Mouse (Mus musculus) CH12.LX (cell line): ENCODE results near the gene Taar6.

Source experiments
- CTCF ChIP-seq, 2 experiments: IDR thresholded peaks in 1 of 2; conservative IDR thresholded peaks in 1 of 2; 2 replicates each; pipeline ENCODE4 v1.5.1; 2011 to 2012; ENCODE audit warnings: low read depth in 2 of 2, low read length in 2 of 2, improper control_type of control experiment in 1 of 2, inconsistent platforms in 1 of 2, mild to moderate bottlenecking in 1 of 2, moderate library complexity in 1 of 2
- E2F4 ChIP-seq: IDR thresholded peaks from 2 replicates; pipeline ENCODE4 v1.6.1; 2011; ENCODE audit warnings: low read depth, low read length, improper control_type of control experiment; ENCODE audit not compliant: insufficient replicate concordance
- ELF1 ChIP-seq: IDR thresholded peaks from 2 replicates; pipeline ENCODE4 v1.6.1; 2014; ENCODE audit warnings: low read depth, mild to moderate bottlenecking, inconsistent platforms, low read length, improper control_type of control experiment
- EP300 ChIP-seq: IDR thresholded peaks from 2 replicates; pipeline ENCODE4 v1.6.1; 2011; ENCODE audit warnings: low read length, improper control_type of control experiment
- IRF4 ChIP-seq: IDR thresholded peaks from 2 replicates; pipeline ENCODE4 v1.6.1; 2014; ENCODE audit warnings: low read depth, mild to moderate bottlenecking, inconsistent platforms, low read length, improper control_type of control experiment
- MAFK ChIP-seq: IDR thresholded peaks from 2 replicates; pipeline ENCODE4 v1.6.1; 2011; ENCODE audit warnings: low read length, improper control_type of control experiment; ENCODE audit not compliant: insufficient replicate concordance
- MAZ ChIP-seq: IDR thresholded peaks from 2 replicates; pipeline ENCODE4 v1.6.1; 2012; ENCODE audit warnings: low read depth, mild to moderate bottlenecking, inconsistent platforms, low read length, improper control_type of control experiment, moderate library complexity
- NELFE ChIP-seq: IDR thresholded peaks from 2 replicates; pipeline ENCODE4 v1.6.1; 2011; ENCODE audit warnings: low read depth, low read length, improper control_type of control experiment
- POLR2A ChIP-seq: IDR thresholded peaks from 2 replicates; pipeline ENCODE4 v1.6.1; 2011; ENCODE audit warnings: low read depth, mild to moderate bottlenecking, improper control_type of control experiment, low read length
- SIN3A ChIP-seq: IDR thresholded peaks from 2 replicates; pipeline ENCODE4 v1.6.1; 2012; ENCODE audit warnings: low read length, improper control_type of control experiment, inconsistent platforms
- ZC3H11A ChIP-seq: IDR thresholded peaks from 2 replicates; pipeline ENCODE4 v1.6.1; 2012; ENCODE audit warnings: low read depth, mild to moderate bottlenecking, inconsistent platforms, low read length, improper control_type of control experiment

GRCm38 (mm10) chr10:23985546-23985945 is at the start of gene Taar6:
- no peak for TF ChIP-seq POLR2A
- TF ChIP-seq ELF1, result no peak
- no peak for TF ChIP-seq ZC3H11A
- no peak for TF ChIP-seq E2F4
- no peak for TF ChIP-seq EP300
- no peak for TF ChIP-seq CTCF (conservative IDR thresholded peaks at IDR 0.05 in 1 of 2, IDR thresholded peaks at IDR 0.05 in 1 of 2; ENCODE audit: low read depth in 2 of 2, low read length in 2 of 2)
- no peak for TF ChIP-seq IRF4
- no peak for TF ChIP-seq NELFE
- TF ChIP-seq SIN3A, result no peak
- TF ChIP-seq MAFK, result no peak
- TF ChIP-seq MAZ, result no peak
